Mouse (Mus musculus): Measurements from ENCODE around the gene Adra1d.

Adra1d gene

DNA sequence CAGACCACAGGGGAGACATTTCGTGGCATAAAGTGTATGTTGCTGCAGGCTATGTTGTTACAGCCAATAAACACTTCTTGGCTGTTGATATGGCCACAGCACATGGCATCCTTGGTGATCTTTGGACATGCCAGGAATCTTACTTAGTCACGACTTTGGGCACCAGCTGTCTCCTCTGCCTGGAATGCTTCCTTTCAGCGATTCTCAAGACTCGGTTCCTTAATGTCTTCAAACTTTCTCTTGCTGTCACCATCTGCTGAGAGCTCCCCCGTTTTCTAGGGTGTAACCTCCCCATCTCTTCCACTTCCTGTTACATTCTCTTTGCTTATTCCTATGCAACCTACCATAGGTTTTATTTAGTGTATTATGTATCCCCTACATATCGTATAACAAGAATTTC is 22.3 kb downstream of the Adra1d start:
- no peak for DNase-seq

DNA sequence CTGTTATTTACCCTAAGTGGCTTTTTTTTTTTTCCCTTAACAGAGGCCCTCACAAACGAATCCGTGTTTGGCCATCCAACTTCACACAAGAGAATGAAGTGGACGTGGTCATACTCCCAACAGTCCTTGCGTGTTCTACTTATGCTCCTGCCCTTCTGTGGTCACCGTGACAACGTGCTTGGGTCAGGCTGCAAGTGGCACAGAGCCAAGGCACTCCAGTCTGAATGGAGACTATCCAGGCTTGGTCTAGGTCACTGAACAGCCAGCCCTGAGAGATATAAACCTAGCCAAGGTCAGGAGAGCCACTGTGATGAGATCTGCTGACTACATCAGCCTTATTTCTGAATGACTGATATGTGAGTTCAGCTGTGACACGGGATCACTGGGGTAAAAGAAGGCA is 23.7 kb downstream of the Adra1d start:
- DNase-seq, result no peak

DNA sequence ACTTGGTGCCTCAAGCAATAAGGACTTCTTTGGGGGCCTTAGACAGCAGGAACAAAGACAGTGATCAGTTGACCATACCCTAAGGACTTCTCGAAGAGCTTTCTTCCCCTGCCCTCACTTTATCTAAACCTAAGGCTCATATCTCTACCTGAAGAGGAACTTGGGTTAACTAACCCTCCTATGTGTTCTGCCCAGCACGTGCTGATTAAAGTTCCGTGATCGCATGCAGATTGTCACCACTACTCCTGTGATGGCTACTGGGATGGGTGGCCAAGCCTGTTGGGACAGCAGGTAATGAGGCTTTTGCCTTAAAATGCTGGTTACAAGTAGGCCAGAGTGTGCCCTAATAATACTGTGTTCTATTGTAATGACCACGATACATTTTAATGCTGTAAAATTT is 26.9 kb downstream of the Adra1d start:
- DNase-seq, result no peak

DNA sequence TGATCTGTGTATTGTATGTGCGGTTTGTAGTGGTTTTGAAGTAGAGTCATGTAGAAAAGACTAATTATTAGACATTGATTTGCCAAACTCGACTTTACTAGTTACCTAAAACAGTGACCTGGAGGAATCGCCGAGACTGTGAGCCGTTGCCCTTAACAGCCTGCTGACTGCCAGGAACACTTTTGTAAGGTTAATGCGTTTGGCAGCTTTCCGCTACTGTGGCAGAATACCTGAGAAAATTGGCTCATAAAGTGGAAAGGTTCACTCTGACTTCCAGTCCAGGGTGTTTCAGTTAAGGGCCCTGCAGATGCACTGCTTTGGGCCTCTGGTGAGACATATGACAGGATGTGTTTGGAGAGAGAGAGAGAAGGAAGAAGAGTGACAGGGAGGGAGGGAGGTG is 30.8 kb downstream of the Adra1d start:
- DNase-seq, result no peak

DNA sequence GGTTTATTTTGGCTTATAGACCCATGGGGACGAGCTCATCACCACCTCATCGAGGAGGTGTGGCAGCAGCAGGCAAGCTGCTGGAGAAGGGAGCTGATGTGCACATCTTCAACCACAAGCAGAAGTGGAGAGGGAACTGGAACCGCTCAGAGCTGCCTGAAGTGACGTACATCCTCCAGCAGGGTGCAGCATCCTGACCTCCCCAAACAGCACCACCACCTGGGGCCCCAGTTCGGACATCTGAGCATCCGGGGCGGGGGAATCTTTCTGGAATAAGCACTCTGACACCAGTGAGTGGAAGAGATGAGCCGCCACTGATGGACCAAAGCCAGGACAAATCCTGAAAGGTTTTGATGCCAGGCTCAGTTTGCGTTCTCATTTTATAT is 31.5 kb downstream of the Adra1d start:
- peak; percentile 58 for DNase-seq

DNA sequence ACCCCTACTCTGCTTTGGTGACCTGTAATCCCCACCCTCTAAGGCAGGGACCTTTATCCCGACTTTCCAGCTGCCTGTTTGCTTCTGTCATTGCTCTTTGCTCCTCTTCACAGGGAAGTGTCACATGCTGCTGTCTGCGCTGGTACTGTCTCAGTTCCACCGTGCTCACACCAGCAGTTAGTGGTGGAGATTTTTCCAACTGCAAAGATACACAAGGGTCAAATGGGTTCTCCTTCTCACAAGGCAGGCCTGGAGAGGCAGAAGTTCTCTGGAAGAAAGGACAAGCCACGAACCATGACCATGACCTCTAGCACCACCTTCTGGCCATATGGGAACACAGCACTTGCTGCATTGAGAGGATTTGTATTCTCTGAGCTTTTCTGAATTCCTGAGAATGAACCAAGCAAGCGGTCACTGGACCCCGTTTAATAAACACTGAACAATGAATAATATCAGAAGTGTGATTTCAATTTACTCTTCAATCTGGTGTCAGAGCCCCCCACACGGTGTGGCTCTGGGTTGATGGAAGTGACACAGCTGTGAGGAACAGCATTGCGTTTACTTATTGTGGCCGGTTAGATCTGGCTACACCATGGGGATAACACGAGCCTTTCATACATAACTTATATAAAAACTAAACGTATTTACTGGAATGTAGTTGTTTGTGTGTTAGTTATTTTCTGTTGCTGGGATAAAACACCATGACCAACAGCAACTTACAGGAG is 32.0 kb downstream of the Adra1d start:
- peak; percentile 49 for DNase-seq

DNA sequence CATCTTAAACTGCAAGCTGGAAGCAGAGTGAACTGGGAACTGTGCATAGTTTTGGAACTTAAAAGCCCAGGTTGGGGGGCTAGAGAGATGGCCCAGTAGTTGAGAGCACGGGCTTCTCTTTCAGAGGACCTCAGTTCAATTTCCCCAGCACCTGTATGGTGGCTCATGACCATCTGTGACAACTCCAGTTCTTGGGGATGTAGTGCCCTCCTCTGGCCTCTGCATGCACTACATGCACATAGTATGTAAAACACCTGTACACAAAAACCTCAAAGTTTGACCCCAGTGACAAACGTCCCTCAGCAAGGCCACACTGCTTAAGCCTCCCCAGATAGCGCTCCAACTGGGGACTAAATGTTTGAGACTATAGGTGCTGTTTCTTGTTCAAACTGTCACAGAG is 35.0 kb downstream of the Adra1d start:
- peak; percentile 57 for DNase-seq

DNA sequence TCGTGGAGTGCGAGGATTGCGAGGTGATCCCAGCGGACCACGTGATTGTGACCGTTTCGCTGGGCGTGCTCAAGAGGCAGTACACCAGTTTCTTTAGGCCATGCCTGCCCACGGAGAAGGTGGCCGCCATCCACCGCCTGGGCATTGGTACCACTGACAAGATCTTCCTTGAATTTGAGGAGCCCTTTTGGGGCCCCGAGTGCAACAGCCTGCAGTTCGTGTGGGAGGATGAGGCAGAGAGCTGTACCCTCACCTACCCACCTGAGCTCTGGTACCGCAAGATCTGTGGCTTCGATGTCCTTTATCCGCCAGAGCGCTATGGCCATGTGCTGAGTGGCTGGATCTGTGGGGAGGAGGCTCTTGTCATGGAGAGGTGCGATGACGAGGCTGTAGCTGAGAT is 41.3 kb downstream of the Adra1d start:
- no peak for DNase-seq

DNA sequence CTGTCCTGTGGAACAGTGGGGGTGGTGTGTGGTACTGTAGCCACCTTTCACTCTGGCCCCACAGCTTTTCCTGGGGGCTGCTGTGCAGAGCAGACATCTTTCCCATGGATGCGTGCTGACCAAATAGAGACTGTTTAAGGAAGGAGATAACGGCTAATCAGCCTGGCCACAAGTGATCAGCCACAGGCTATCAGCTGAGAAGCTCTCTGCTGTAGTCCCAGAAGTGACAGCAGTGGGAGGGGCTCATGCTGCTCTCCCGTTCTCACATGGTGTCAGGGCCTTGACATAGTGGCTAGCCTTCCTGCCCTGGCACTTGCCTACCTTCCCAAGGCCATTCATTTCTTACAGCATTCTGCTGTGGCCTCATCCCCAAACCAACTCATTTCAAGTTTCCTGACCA is 43.3 kb downstream of the Adra1d start:
- DNase-seq, result no peak

DNA sequence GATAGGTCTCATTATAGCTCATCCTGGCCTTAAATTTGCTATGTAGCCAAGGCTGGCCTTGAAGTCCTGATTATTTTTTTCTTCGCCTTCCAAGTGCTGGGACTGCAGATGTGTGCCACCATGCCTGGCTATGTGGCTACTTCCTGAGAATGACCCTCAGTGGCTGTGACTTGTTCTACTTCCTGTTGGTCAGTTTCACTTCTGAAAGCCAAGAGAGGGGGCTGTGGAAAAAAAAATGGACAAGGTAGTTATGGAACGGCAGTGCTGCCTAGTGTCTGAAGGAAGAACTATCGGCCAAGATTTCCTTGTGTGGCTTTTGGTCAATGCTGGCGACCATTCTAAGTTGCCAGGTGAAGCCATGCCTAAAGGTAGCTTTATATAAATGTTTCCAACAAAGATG is 44.5 kb downstream of the Adra1d start:
- no peak for DNase-seq

DNA sequence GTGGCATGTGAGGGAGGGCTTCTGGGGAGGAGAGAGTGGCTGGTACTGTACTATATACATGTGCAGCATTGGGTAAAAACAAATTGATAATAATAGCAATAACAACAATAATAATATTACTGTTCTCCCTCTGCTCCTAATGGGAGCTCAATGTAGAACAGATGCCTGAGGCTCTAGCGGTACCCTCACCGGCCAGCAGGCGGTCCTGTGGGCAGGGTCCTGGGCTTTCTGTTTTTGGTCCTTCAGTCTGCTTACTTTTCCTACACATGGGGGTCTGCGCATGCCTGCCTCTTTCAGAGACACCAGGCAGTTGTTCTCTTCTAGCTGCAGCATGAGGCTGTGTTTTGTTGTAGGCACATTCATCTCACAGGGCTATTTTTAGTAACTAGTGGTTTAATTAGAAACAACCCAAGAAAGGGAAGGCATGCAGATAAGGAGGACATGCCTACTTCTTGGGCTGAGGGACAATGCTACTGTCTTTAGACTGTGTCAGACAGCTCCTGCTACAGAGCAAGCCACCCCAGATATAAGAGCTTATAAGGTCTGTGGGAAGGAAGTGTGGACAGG is 47.9 kb downstream of the Adra1d start:
- DNase-seq, result no peak

DNA sequence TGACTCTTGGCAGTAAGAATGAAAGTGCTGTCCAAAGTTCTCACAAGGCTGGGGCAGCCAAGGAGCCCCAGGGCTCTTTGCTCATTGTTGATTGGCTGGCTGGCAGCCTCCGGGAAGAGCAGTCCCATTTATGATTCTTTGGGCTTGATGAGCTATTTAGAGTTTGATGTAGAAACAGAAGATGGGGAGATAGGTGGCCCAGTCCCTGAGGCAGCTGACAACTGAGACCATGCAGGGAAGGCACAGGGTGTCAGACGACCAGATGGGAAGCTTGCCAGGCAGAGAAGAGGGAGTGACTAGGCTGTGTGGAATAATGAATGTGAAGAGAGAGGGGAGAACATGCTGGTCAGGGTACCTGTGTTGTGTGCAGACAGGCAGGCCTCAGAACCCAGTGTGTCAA is 48.6 kb downstream of the Adra1d start:
- no peak for DNase-seq

DNA sequence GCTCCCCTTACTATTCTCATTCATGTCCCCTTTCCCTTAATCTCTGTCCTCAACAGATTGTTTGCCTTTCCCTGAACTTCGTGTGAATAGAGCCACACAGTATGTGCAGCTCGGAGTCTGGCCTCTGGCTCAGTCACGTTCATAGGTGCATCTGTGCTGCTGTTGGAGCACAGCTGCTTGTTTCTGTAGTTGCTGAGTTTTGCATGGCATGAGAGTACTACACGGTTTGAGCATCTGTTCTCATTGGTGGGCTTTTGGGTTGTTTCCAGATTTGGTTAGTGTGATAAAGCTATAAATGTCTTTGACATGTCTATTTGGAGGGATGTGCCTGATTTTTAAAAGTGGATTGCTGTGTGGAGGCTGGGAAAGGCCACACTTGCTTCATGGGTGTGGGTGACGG is 51.6 kb downstream of the Adra1d start:
- no peak for DNase-seq

DNA sequence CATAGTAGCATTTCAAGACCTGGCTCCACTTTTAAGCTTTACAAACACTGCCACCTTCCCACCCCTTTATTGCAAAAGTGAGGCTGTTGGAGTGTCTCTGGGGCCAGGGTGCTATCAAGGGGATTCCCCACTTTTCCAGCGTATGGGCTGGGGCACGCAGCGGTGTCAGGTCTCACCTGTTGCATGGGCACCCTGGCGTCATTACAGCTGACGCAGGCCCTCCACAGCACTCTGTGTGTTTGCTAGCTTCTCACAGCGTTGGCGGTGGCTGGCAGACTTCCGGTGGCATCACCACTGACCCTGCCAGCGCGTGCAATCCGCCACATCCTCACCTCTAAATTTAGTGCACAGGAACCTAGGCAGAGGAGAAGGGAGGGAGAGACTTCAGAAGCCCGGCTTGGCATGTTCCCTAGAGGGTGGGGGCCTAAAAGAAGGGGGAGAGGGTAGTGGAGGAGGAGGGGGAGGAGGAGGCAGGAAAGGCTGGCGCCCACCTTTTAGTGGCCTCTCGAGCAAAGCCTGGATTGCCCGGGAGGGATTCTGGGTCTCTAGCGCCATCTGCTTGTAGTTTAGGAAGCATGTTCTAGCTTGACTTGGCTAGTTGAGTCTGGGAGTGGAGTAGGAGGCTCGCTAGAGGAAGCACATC is 52.3 kb downstream of the Adra1d start:
- peak; percentile 73 for DNase-seq

DNA sequence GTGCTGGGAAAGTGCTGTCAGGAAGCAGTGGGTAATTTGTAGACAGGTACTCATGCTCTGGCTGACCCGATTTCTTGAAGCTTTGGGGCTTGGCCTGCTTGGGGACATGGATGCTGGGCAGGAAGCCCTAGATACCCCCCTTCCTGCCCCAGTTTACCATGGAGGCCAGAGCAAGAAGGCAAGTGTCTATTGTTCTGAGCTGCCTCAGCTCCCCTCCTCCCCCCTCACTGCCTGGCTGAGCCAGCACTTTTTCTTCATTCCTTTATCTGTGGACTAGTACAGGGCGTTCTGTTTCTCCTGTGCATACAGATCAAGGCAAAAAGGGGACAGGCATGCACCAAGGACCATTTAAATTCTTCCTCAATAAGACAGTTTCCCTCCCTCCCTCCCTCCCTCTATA is 53.6 kb downstream of the Adra1d start:
- no peak for DNase-seq

DNA sequence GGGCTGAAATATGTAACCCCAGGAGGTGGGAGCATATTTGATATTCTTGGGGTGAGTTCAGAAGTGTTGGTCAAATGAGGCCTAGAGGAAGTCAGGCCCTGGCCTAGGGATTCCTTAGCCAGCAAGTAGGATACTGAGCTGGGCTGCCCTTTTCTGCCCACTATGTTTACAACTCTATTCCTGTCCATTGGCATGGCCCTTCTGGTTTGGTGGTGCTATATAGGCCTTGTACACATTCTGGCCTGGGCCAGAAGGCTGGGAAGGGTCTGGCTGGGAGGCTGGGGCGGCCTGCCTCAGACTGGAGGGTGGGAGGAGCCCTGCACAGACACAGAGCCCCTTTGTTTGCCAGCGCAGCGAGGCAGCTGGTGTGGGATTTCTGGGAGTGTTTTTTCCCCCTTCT is 55.7 kb downstream of the Adra1d start:
- no peak for DNase-seq

DNA sequence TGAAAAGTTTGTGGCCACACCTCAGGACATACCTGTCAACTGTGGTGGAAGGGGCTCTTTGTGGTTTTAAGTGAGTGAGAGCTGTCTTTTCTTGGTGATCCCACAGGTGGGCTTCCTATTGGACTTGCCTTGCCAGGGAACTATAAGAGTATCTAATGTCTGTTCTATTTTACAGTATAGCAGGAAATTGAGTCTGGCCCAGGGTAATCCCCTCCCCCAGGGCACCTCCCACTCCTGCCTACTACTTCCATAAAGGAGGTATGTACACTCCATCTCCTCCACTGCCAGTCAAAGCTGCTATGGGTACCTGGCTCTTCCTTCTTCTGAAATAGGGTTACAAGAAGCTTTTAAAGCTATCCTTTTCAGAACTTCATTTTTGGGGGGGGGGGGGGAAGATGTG is 56.7 kb downstream of the Adra1d start:
- no peak for DNase-seq

DNA sequence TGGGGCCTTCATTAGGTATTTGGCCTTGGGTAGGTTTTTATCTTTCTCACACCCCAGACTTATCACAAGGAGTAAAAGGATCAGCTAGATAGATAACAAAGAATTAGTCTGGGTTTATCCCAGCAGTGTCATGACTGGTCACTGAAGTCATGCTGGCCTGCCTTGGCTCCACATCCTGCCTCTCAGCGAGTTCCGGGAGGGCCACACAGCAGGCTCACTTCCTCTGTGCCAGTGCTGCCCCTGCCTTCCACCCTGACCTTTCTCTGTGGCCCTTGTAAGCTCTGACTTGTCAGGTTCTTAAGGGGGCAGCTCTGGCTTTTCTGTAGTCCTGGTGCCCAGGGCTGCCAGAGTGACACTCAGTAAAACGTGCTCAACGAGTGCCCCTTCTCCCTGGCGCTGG is 59.5 kb downstream of the Adra1d start:
- DNase-seq, result no peak

DNA sequence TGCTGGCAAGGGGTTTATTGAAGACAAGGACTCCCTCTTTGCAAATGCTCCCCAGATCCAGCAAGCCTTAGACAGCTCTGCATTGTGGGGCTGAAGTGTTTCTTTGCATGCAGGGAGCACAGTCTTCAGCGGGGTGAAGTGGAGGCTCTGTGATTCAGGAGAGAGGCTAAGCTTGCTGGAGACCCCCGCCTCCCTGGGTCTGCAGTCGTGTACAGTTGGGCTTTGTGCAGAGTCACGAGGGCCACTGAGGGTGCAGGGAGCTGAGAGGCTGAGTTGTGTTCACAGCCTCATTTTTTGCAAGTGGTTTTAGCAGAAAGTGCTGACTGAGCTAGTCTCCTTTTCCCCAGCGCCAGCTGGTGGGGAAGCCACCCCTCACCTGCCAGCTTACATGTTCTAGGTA is 60.2 kb downstream of the Adra1d start:
- no peak for DNase-seq

DNA sequence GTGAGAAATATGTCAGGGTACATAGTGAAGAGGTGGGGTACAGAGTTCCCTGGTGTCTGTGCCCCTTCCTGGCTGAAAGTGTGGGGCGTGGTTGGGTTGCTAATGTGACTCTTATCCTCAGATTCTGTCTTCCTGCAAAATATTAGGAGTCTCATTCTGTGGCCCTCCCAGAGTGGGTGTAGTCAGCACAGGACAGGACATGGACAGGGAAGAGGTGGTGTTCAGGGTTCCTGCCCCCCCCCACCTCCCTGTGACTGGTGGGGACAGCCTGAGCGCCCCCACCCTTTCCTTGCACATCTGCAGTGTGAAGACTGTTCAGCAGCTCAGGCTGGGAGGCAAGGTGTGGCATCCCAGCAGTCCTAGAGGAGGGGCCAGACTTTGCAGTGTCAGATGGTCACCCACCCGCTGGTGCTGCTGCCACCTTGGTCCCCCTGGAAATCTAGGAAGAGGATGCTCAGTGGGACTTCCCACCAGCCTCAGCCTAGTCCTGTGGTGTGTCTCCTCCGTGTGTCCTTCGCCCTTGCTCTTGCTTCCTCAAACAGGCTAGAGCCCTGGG is 62.7 kb downstream of the Adra1d start:
- no peak for DNase-seq

DNA sequence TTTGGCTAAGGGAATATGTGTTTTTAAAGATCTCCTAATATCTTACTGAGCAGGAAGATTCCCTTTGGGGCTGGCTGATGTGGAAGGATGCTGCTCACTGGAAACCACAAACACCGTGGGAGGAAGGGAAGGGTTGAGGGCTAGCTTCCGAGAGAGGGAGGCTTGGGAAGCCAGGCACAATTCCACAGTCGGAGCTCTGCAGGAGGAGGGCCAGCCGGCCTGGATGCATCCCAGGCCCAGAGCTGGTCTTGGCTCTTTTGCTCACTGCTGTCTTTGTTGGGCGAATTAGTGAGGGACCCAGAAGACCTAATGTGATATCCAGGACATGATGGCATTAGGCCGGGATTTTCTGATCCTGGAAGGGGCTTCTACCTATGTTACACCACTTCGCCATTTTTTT is 63.9 kb downstream of the Adra1d start:
- DNase-seq, result no peak

DNA sequence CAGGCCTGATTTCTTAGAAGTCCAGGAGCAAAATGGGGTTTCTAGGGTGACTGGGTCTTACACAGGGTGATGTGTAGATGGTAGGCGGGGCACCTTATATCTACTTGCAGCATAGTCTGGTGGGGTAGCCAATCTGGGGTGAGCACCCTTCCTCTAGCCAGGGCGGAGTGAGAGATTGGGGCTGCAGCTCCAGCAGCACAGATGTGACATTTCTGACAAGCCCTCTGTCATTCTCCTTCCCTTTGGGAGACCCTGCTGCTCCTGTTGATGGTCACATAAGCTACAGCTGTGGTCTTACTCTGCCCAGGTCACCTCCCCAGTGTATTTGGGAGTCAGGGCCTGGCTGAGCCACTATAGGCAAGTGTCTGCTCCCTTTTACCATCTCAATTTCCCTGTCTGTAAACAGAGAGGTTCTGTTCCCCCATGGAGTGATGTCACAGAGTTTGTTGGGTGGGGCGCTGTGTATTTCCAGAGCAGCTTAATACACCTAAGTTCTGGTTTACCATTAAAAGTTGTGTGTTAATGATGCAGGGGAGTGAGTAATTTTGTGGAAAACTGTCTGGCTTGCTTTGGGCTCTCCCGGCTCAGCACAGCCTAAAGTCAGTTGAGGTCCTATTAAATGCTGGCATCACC is 64.7 kb downstream of the Adra1d start:
- no peak for DNase-seq

DNA sequence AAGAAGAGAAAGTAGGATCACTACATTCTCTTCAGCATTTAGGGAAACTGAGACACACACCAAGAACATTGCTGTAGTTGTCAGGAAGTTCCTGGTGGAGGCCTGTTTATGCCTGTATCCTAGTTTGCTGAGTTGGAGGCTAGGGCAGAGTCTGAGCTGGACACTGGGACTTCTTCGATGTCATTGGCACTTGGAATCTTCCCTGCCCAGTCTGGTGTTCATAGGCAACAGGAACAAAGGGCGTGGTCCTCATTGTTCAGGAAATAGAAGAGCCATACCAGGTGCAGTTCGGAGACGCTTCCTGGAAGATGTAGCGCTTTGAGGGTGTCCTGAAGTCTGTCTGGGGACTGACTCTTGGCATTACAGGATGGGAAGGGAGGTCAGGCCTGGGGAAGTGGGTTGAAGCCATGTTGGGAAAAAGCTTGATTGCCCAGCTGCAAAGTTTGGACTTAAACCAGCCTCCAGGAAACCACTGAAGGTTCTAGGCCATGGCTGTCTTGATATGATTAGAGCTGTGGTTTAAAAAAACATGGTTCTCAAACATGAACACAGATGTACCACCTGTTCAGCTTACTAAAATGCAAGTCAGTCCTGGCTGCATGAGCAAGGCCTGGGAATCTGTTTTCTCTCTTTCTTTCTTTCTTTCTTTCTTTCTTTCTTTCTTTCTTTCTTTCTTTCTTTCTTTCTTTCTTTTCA is 65.8 kb downstream of the Adra1d start:
- DNase-seq, result no peak

All from thymus, postnatal 25 days (tissue).